Mouse (Mus musculus): ENCODE results near the gene Ptpre. TPM values are rescaled to one million over a fixed set of nuclear protein-coding genes. Genes with fewer than 3 reads are reported as not detected.

The Ptpre gene
- total and polyA plus RNA-seq, 3 experiments = 2.3 to 6.9 (median 3.7) TPM

DNA sequence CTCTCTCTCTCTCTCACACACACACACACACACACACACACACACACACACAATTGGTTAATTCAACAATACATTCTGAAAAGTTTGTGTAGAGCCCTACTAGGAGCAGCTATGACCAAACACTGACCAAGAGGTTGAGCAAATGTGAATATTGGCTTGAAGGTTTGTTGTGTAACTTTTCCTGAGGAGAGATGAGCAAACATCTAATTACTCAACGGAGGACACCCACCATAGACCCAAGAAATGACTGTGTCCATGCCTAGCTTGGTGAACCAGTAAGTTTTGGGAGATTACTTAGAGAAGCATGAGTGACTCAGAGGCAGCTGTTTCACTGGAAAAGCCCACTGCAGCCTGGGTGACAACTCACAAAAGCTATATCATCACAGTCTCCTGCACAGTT, 107.2 kb downstream of the Ptpre start:
- peaks cover 6% of the 10 kb centered on the region for H3K9me3 ChIP-seq (replicated peaks; ENCODE audit: low read length)
- no peaks in the 10 kb centered on the region for H3K79me2 ChIP-seq (replicated peaks; ENCODE audit: control insufficient read depth, extremely low read depth, insufficient read depth, poor library complexity, severe bottlenecking)
- H3K4me3 ChIP-seq (replicated peaks in 1 of 3; ENCODE audit: low read depth in 2 of 3, low read length in 2 of 3, poor library complexity in 1 of 3) = no peak overlapping the region
- H3K9ac ChIP-seq (ENCODE audit: insufficient read depth, low read depth) = no peak overlapping the region
- peaks cover 10 to 38% of the 10 kb centered on the region in 2 experiments for H3K36me3 ChIP-seq (replicated peaks in 1 of 2; ENCODE audit: control insufficient read depth in 1 of 2, insufficient read depth in 1 of 2, low read length in 1 of 2)
- no peaks in the 10 kb centered on the region for H3K27me3 ChIP-seq (replicated peaks)
- H3K4me1 ChIP-seq (ENCODE audit: control insufficient read depth in 1 of 2, insufficient read depth in 2 of 2) = peaks cover 0 to 17% of the 10 kb centered on the region in 2 experiments; a peak in 2 of 4 replicates
- dilution Hi-C loops (cut with MboI; ENCODE audit: extremely low pct_ligation_motif_present, extremely low pct_unique_long_range_greater_than_20kb, low sequenced_read_pairs) (no loop called here), in situ Hi-C loops (cut with MboI; ENCODE audit: low pct_ligation_motif_present, low pct_unique_long_range_greater_than_20kb, low sequenced_read_pairs) (loop anchor here (25.0 kb wide), 1 partner anchor 257 kb away; no protein-coding TSS in a partner anchor)
- TF ChIP-seq CHD2 (IDR thresholded peaks at IDR 0.05; ENCODE audit: low read length) (no peak), KAT2A (IDR thresholded peaks at IDR 0.05; ENCODE audit: insufficient replicate concordance, low read length) (no peak), POLR2AphosphoS2 (IDR thresholded peaks at IDR 0.05; ENCODE audit: low read depth, low read length) (no peak), USF1 (IDR thresholded peaks at IDR 0.05; ENCODE audit: low read depth, low read length) (no peak), CTCF (conservative IDR thresholded peaks at IDR 0.05 in 1 of 2, IDR thresholded peaks at IDR 0.05 in 1 of 2; ENCODE audit: low read depth in 2 of 2, low read length in 2 of 2) (no peak), IRF4 (IDR thresholded peaks at IDR 0.05; ENCODE audit: low read depth, low read length) (no peak), JUN (IDR thresholded peaks at IDR 0.05; ENCODE audit: insufficient read depth, low read depth, low read length) (no peak), BHLHE40 (IDR thresholded peaks at IDR 0.05; ENCODE audit: low read depth, low read length) (no peak), SIN3A (IDR thresholded peaks at IDR 0.05; ENCODE audit: low read length) (no peak), HCFC1 (IDR thresholded peaks at IDR 0.05; ENCODE audit: low read depth, low read length) (no peak), MEF2A (IDR thresholded peaks at IDR 0.05; ENCODE audit: borderline replicate concordance, low read depth, low read length) (no peak), PAX5 (IDR thresholded peaks at IDR 0.05; ENCODE audit: low read length) (no peak), GABPA (IDR thresholded peaks at IDR 0.05; ENCODE audit: insufficient replicate concordance, low read depth, low read length) (no peak), MAFK (IDR thresholded peaks at IDR 0.05; ENCODE audit: insufficient replicate concordance, low read length) (no peak)
- no peak overlapping the region for H3K4me2 ChIP-seq (ENCODE audit: insufficient read depth, low read depth, poor library complexity, severe bottlenecking)
- no peak for DNase-seq (ENCODE audit: extremely low read depth)
- H3K27ac ChIP-seq (ENCODE audit: insufficient read depth, low read depth) = no peak overlapping the region

DNA sequence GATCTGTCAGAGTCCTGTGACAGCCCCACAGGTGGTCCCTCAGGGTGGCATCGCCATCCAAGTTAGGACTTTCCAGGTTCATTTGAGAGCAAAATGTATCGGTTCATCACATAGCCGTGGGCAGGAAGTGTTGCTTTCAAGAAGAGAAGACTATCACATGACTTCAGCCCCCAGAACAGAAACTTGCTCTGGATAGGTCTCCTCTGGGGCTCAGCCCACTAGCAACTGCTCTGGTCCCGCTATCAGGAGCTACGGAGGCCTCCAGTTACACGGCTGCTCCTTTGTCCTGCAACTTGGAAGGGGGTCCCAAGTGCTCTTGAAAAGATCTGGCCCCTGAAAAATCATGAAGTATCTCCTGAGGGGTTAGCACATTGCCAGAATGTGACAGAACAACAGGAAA, 109.7 kb downstream of the Ptpre start:
- no peaks in the 10 kb centered on the region for H3K27me3 ChIP-seq (replicated peaks)
- in situ Hi-C loops (cut with MboI; ENCODE audit: low pct_ligation_motif_present, low pct_unique_long_range_greater_than_20kb, low sequenced_read_pairs) = loop anchor here (25.0 kb wide), 1 partner anchor 260 kb away; no protein-coding TSS in a partner anchor
- H3K9ac ChIP-seq (ENCODE audit: insufficient read depth, low read depth) = no peak overlapping the region
- H3K4me2 ChIP-seq (ENCODE audit: insufficient read depth, low read depth, poor library complexity, severe bottlenecking) = no peak overlapping the region
- peaks cover 6% of the 10 kb centered on the region for H3K9me3 ChIP-seq (replicated peaks; ENCODE audit: low read length)
- no peak for DNase-seq (ENCODE audit: extremely low read depth)
- H3K79me2 ChIP-seq (replicated peaks; ENCODE audit: control insufficient read depth, extremely low read depth, insufficient read depth, poor library complexity, severe bottlenecking) = no peaks in the 10 kb centered on the region
- no peak overlapping the region for H3K4me3 ChIP-seq (replicated peaks in 1 of 3; ENCODE audit: low read depth in 2 of 3, low read length in 2 of 3, poor library complexity in 1 of 3)
- H3K36me3 ChIP-seq (replicated peaks in 1 of 2; ENCODE audit: control insufficient read depth in 1 of 2, insufficient read depth in 1 of 2, low read length in 1 of 2) = peaks cover 13 to 43% of the 10 kb centered on the region in 2 experiments
- H3K27ac ChIP-seq (ENCODE audit: insufficient read depth, low read depth) = no peak overlapping the region
- H3K4me1 ChIP-seq (ENCODE audit: control insufficient read depth in 1 of 2, insufficient read depth in 2 of 2) = peaks cover 0 to 30% of the 10 kb centered on the region in 2 experiments; a peak in 2 of 4 replicates
- TF ChIP-seq CHD1 (IDR thresholded peaks at IDR 0.05; ENCODE audit: low read depth, low read length) (no peak), GABPA (IDR thresholded peaks at IDR 0.05; ENCODE audit: insufficient replicate concordance, low read depth, low read length) (no peak)
- dilution Hi-C loops (cut with MboI; ENCODE audit: extremely low pct_ligation_motif_present, extremely low pct_unique_long_range_greater_than_20kb, low sequenced_read_pairs) = no loop called here
